Mouse (Mus musculus): Measurements from ENCODE around the gene Kctd11. TPM values are rescaled to one million over a fixed set of nuclear protein-coding genes. Genes with fewer than 3 reads are reported as not detected.

The Kctd11 gene
- polyA plus RNA-seq, 1 experiment from 2014 or later, result 1.7 TPM

DNA sequence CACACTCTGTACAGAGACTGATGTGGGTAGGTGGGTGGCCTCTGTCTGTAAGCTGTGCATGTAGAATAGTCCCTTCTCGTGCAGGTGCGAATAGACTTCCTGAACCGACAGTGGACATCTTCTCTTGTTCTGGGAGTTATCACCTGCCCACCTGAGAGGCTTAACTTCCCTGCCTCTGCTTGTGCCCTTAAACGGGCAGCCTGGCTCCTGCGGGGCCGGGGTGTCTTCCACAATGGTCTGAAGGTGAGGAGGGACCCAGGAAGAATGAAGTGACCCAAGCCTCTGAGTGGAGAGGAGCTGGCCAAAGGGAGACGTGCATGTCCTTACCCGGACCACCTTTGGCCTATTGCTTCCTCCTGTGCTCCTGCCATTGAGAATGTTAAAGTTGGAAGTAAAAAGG, 29.0 kb upstream of the Kctd11 start:
- peaks cover 20% of the 10 kb centered on the region for H3K4me1 ChIP-seq (replicated peaks)
- no peak for ATAC-seq
- WGBS, result 95% methylated on average over 8 of the region's 8 CpGs

GRCm38 (mm10) chr11:69909174-69909573, 28.0 kb upstream of the Kctd11 start:
- Histone ChIP-seq H3K36me3 (peaks cover 92% of the 10 kb centered on the region), H3K9ac (replicated peaks) (no peak overlapping the region), H3K4me3 (replicated peaks) (no peak overlapping the region), H3K4me2 (replicated peaks) (no peak overlapping the region), H3K4me1 (replicated peaks) (peaks cover 10% of the 10 kb centered on the region), H3K9me3 (no peaks in the 10 kb centered on the region), H3K27ac (no peak overlapping the region), H3K27me3 (no peaks in the 10 kb centered on the region)
- 92% methylated on average over 5 of the region's 5 CpGs for WGBS
- ATAC-seq, result no peak

More for the DNA sequence above, 29.0 kb upstream of the Kctd11 start:
- Histone ChIP-seq H3K4me3 (replicated peaks) (no peak overlapping the region), H3K9ac (replicated peaks) (no peak overlapping the region), H3K27me3 (no peaks in the 10 kb centered on the region), H3K27ac (no peak overlapping the region), H3K9me3 (no peaks in the 10 kb centered on the region), H3K4me2 (replicated peaks) (no peak overlapping the region), H3K36me3 (peaks cover 87% of the 10 kb centered on the region)

- Histone ChIP-seq H3K9me3 (no peaks in the 10 kb centered on the region), H3K27me3 (no peaks in the 10 kb centered on the region), H3K36me3 (peaks cover 97% of the 10 kb centered on the region), H3K27ac (no peak overlapping the region), H3K4me3 (replicated peaks) (no peak overlapping the region), H3K4me1 (replicated peaks) (peaks cover 10% of the 10 kb centered on the region), H3K9ac (replicated peaks) (no peak overlapping the region), H3K4me2 (replicated peaks) (no peak overlapping the region)
- no peak for ATAC-seq
- WGBS, result 96% methylated on average over 11 of the region's 11 CpGs
Observed at GRCm38 (mm10) chr11:69908645-69909044, 27.4 kb upstream of the Kctd11 start.

GRCm38 (mm10) chr11:69904311-69904710, 23.1 kb upstream of the Kctd11 start:
- peaks cover 62% of the 10 kb centered on the region for H3K36me3 ChIP-seq
- no peak overlapping the region for H3K9ac ChIP-seq (replicated peaks)
- H3K27ac ChIP-seq, result no peak overlapping the region
- ATAC-seq, result no peak
- H3K27me3 ChIP-seq, result no peaks in the 10 kb centered on the region
- H3K9me3 ChIP-seq, result no peaks in the 10 kb centered on the region
- 96% methylated on average over 9 of the region's 9 CpGs for WGBS
- no peak overlapping the region for H3K4me2 ChIP-seq (replicated peaks)
- H3K4me3 ChIP-seq (replicated peaks), result no peak overlapping the region
- peaks cover 24% of the 10 kb centered on the region for H3K4me1 ChIP-seq (replicated peaks)

GRCm38 (mm10) chr11:69902972-69903371, 21.8 kb upstream of the Kctd11 start:
- Histone ChIP-seq H3K36me3 (peaks cover 49% of the 10 kb centered on the region), H3K27ac (no peak overlapping the region; the same call in 1 of the 2 replicates), H3K9me3 (no peaks in the 10 kb centered on the region), H3K4me1 (replicated peaks) (peaks cover 37% of the 10 kb centered on the region), H3K4me3 (replicated peaks) (peak overlapping the region; percentile 91), H3K27me3 (no peaks in the 10 kb centered on the region), H3K4me2 (replicated peaks) (peak overlapping the region; percentile 95), H3K9ac (replicated peaks) (peak overlapping the region; percentile 97; the same call in 1 of the 2 replicates)
- WGBS, result 88% methylated on average over 13 of the region's 13 CpGs
- ATAC-seq, result no peak

DNA sequence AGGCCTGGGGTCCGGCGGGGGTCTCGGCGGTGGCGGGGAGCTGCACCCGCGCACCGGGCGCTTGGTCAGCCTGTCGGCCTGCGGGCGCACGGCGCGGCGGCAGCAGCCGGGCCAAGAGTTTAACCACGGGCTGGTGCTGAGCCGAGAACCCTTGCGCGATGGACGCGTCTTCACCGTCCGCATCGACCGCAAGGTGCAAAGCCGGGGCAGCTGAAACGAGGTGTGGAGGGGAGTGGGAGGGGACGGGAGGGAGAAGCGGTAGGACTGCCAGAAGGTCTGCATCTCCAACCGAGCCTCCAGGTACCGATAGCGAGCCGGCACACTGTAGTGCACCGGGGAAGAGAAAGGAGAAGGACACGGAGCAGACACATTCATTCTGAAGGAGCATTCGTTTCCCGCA, 20.8 kb upstream of the Kctd11 start:
- Histone ChIP-seq H3K36me3 (peaks cover 39% of the 10 kb centered on the region), H3K27ac (peak overlapping the region; percentile 98), H3K4me1 (replicated peaks) (peaks cover 38% of the 10 kb centered on the region), H3K4me2 (replicated peaks) (peak overlapping the region; percentile 95), H3K4me3 (replicated peaks) (peak overlapping the region; percentile 91), H3K9me3 (no peaks in the 10 kb centered on the region), H3K9ac (replicated peaks) (peak overlapping the region; percentile 97), H3K27me3 (no peaks in the 10 kb centered on the region)
- no peak; the same call in 1 of the 2 replicates for ATAC-seq
- under 1% methylated on average over 39 of the region's 39 CpGs for WGBS

- Histone ChIP-seq H3K27me3 (no peaks in the 10 kb centered on the region), H3K9ac (replicated peaks) (peak overlapping the region; percentile 97), H3K9me3 (no peaks in the 10 kb centered on the region), H3K4me1 (replicated peaks) (peaks cover 38% of the 10 kb centered on the region), H3K4me3 (replicated peaks) (peak overlapping the region; percentile 91), H3K4me2 (replicated peaks) (peak overlapping the region; percentile 95), H3K27ac (peak overlapping the region; percentile 98), H3K36me3 (peaks cover 33% of the 10 kb centered on the region)
- peak; percentile 75 for ATAC-seq
- under 1% methylated on average over 42 of the region's 42 CpGs for WGBS
Observed at GRCm38 (mm10) chr11:69901406-69901846, 20.2 kb upstream of the Kctd11 start.

GRCm38 (mm10) chr11:69900471-69901405, 19.5 kb upstream of the Kctd11 start, which contains the start of the genes 2810408A11Rik and Neurl4:
Gene 2810408A11Rik, minus strand, starts transcription at chr11:69900987.
Gene Neurl4, plus strand, starts transcription at chr11:69901072.
- H3K4me3 ChIP-seq (replicated peaks), result peak within 1 kb of the TSS; percentile 91
- peak within 1 kb of the TSS; percentile 97 for H3K9ac ChIP-seq (replicated peaks)
- H3K4me2 ChIP-seq (replicated peaks), result peak within 1 kb of the TSS; percentile 95
- under 1% methylated on average over 38 of the region's 38 CpGs for WGBS
- H3K36me3 ChIP-seq, result peaks cover 26% of the 10 kb centered on the region
- no peaks in the 10 kb centered on the region for H3K9me3 ChIP-seq
- peaks cover 38% of the 10 kb centered on the region for H3K4me1 ChIP-seq (replicated peaks)
- ATAC-seq, result peak; percentile 95
- H3K27ac ChIP-seq, result peak within 1 kb of the TSS; percentile 98
- H3K27me3 ChIP-seq, result no peaks in the 10 kb centered on the region

GRCm38 (mm10) chr11:69899870-69900269, 18.7 kb upstream of the Kctd11 start:
- Histone ChIP-seq H3K4me3 (replicated peaks) (peak overlapping the region; percentile 91), H3K36me3 (peaks cover 18% of the 10 kb centered on the region), H3K4me1 (replicated peaks) (peaks cover 38% of the 10 kb centered on the region), H3K9me3 (no peaks in the 10 kb centered on the region), H3K27me3 (no peaks in the 10 kb centered on the region), H3K9ac (replicated peaks) (peak overlapping the region; percentile 97), H3K27ac (0 out of 2 replicates have a peak overlapping the region, but pooled peaks have one; percentile 98), H3K4me2 (replicated peaks) (peak overlapping the region; percentile 95)
- 24% methylated on average over 4 of the region's 4 CpGs for WGBS
- no peak for ATAC-seq

DNA sequence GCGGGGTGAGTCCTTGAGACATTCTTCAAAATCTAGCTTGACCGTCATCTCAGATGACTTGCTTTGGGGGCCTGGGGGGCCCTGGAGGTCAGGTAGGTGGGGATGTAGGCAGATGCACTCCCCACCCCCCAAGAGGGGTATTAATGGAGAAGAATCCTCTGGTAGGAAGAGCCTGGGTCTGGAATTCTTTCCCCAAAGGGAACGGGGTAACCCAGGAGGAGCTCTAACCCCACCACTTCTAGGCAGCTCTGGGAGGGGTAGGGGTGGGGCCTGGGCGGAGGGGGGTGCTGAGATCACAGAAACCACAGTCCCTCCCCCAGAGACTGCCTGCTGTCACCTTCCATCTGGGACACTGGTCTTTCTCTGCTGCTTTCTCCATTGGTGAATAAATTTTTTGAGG, 14.1 kb upstream of the Kctd11 start, which contains the start of gene Acap1:
TSS of gene Acap1 (minus strand) at position 249 of the 400 bp plus-strand sequence.
- WGBS, result 76% methylated on average over 4 of the region's 4 CpGs
- Histone ChIP-seq H3K27me3 (no peaks in the 10 kb centered on the region), H3K4me2 (replicated peaks) (no peak within 1 kb of the TSS), H3K36me3 (no peaks in the 10 kb centered on the region), H3K4me3 (replicated peaks) (no peak within 1 kb of the TSS), H3K27ac (no peak within 1 kb of the TSS), H3K9ac (replicated peaks) (no peak within 1 kb of the TSS), H3K9me3 (no peaks in the 10 kb centered on the region), H3K4me1 (replicated peaks) (peaks cover 21% of the 10 kb centered on the region)
- ATAC-seq, result no peak

DNA sequence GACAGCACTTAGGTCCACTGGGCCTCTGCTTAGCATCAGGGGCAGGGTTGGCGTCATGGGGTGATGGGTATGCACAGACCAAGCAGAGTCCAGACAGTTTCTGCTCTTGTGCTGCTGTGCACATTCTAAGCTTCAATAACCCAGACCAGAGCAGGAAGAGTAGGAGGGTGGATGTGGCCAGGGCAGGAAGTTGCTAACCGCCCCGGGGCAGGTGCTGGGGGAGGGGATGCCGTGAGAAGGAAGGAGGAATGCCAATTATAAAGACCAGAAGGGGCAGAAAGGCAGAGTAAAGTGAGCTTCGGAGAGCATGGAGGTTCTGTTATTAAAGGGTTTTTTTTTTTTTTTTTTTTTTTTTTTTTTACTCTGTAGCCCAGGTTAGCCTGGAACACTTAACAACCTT, 13.5 kb upstream of the Kctd11 start:
- H3K4me3 ChIP-seq (replicated peaks), result no peak overlapping the region
- H3K9ac ChIP-seq (replicated peaks), result no peak overlapping the region
- peaks cover 18% of the 10 kb centered on the region for H3K4me1 ChIP-seq (replicated peaks)
- no peaks in the 10 kb centered on the region for H3K9me3 ChIP-seq
- ATAC-seq, result no peak
- no peaks in the 10 kb centered on the region for H3K36me3 ChIP-seq
- H3K27me3 ChIP-seq, result no peaks in the 10 kb centered on the region
- no peak overlapping the region for H3K27ac ChIP-seq
- WGBS, result 85% methylated on average over 5 of the region's 5 CpGs
- no peak overlapping the region for H3K4me2 ChIP-seq (replicated peaks)

GRCm38 (mm10) chr11:69891482-69891881, 10.3 kb upstream of the Kctd11 start:
- H3K4me3 ChIP-seq (replicated peaks), result no peak overlapping the region
- 81% methylated on average over 4 of the region's 4 CpGs for WGBS
- H3K27me3 ChIP-seq, result no peaks in the 10 kb centered on the region
- no peaks in the 10 kb centered on the region for H3K36me3 ChIP-seq
- H3K4me2 ChIP-seq (replicated peaks), result no peak overlapping the region
- no peaks in the 10 kb centered on the region for H3K4me1 ChIP-seq (replicated peaks)
- H3K9me3 ChIP-seq, result no peaks in the 10 kb centered on the region
- no peak overlapping the region for H3K9ac ChIP-seq (replicated peaks)
- ATAC-seq, result no peak
- no peak overlapping the region for H3K27ac ChIP-seq

Measured in midbrain, embryonic 13.5 days (tissue).